Mouse (Mus musculus) spleen, embryonic (tissue): Measurements from ENCODE around the gene Aplp1.
"Not testable (repeated sequence)": the region's sequence is repeated elsewhere in the genome, so short reads cannot be mapped to it uniquely, and the experiment has no call there.

Source experiments
- CTCF ChIA-PET: fragments of 350-600 bp; sonication (Branson Sonifier 250); formaldehyde crosslinking; loops from one replicate; lab custom pipeline; 2022; lab: Charles Lee

The Aplp1 gene

GRCm38 (mm10) chr7:30444971-30445751, at the start of gene Aplp1:
Gene Aplp1, minus strand, starts transcription at chr7:30445535.
- CTCF ChIA-PET: no interaction called here

GRCm38 (mm10) chr7:30493401-30493931, 48.1 kb upstream of the Aplp1 start, which contains the start of gene Prodh2:
Gene Prodh2, plus strand, starts transcription at chr7:30493622.
- CTCF ChIA-PET: no interaction called here

GRCm38 (mm10) chr7:30492765-30493164, 47.4 kb upstream of the Aplp1 start:
- CTCF ChIA-PET: interaction anchor here (0.5 to 0.6 kb wide), 2 partner anchors 44 to 160 kb away, joined by 3 to 4 read pairs; no protein-coding TSS in a partner anchor

- CTCF ChIA-PET: no interaction called here
These were observed 45.6 kb upstream of the Aplp1 start for GRCm38 (mm10) chr7:30490957-30491307.

GRCm38 (mm10) chr7:30490251-30490956, 45.1 kb upstream of the Aplp1 start:
- CTCF ChIA-PET: no interaction called here

GRCm38 (mm10) chr7:30484250-30484649, 38.9 kb upstream of the Aplp1 start:
- CTCF ChIA-PET: no interaction called here

- CTCF ChIA-PET: no interaction called here
These were observed 32.4 kb upstream of the Aplp1 start for GRCm38 (mm10) chr7:30477415-30478381.

GRCm38 (mm10) chr7:30476136-30476535, 30.8 kb upstream of the Aplp1 start:
- CTCF ChIA-PET: not testable (repeated sequence)

- CTCF ChIA-PET: no interaction called here
These were observed 29.7 kb upstream of the Aplp1 start for GRCm38 (mm10) chr7:30474999-30475398.

- CTCF ChIA-PET: no interaction called here
These were observed 27.1 kb upstream of the Aplp1 start for GRCm38 (mm10) chr7:30472411-30472810.

GRCm38 (mm10) chr7:30464816-30465300, 19.5 kb upstream of the Aplp1 start:
- CTCF ChIA-PET: no interaction called here

GRCm38 (mm10) chr7:30463996-30464395, 18.7 kb upstream of the Aplp1 start:
- CTCF ChIA-PET: no interaction called here

GRCm38 (mm10) chr7:30463568-30463967, 18.2 kb upstream of the Aplp1 start:
- CTCF ChIA-PET: no interaction called here

- CTCF ChIA-PET: no interaction called here
These were observed 14.1 kb upstream of the Aplp1 start for GRCm38 (mm10) chr7:30459484-30459883.

- CTCF ChIA-PET: no interaction called here
These were observed 12.4 kb upstream of the Aplp1 start, which contains the start of the genes Kirrel2 and Nphs1 for GRCm38 (mm10) chr7:30457629-30458330. Gene Kirrel2, minus strand, starts transcription at chr7:30457690. Gene Nphs1, plus strand, starts transcription at chr7:30458315.

- CTCF ChIA-PET: no interaction called here
These were observed 11.7 kb upstream of the Aplp1 start for GRCm38 (mm10) chr7:30456911-30457628.

- CTCF ChIA-PET: interaction anchor here (0.7 kb wide), 1 partner anchor 19 kb away, joined by 6 read pairs; no protein-coding TSS in a partner anchor
These were observed 11.2 kb upstream of the Aplp1 start for GRCm38 (mm10) chr7:30456487-30456886.

- CTCF ChIA-PET: interaction anchor here (0.5 kb wide), 1 partner anchor 78 kb away, joined by 4 read pairs; no protein-coding TSS in a partner anchor
These were observed 8.9 kb upstream of the Aplp1 start for GRCm38 (mm10) chr7:30454259-30454658.

- CTCF ChIA-PET: interaction anchor here (0.5 kb wide), 1 partner anchor 78 kb away, joined by 4 read pairs; no protein-coding TSS in a partner anchor
These were observed 8.4 kb upstream of the Aplp1 start for GRCm38 (mm10) chr7:30453766-30454165.

GRCm38 (mm10) chr7:30453327-30453726, 8.0 kb upstream of the Aplp1 start:
- CTCF ChIA-PET: no interaction called here
